Mouse (Mus musculus) ZHBTc4 (cell line): ENCODE measurements around the gene Pias4.

Experiments used
- DNase-seq: peaks from one replicate; pipeline ENCODE4 v3.0.0-alpha.2; 2011; ENCODE audit warnings: low read depth, low spot score

Gene Pias4

DNA sequence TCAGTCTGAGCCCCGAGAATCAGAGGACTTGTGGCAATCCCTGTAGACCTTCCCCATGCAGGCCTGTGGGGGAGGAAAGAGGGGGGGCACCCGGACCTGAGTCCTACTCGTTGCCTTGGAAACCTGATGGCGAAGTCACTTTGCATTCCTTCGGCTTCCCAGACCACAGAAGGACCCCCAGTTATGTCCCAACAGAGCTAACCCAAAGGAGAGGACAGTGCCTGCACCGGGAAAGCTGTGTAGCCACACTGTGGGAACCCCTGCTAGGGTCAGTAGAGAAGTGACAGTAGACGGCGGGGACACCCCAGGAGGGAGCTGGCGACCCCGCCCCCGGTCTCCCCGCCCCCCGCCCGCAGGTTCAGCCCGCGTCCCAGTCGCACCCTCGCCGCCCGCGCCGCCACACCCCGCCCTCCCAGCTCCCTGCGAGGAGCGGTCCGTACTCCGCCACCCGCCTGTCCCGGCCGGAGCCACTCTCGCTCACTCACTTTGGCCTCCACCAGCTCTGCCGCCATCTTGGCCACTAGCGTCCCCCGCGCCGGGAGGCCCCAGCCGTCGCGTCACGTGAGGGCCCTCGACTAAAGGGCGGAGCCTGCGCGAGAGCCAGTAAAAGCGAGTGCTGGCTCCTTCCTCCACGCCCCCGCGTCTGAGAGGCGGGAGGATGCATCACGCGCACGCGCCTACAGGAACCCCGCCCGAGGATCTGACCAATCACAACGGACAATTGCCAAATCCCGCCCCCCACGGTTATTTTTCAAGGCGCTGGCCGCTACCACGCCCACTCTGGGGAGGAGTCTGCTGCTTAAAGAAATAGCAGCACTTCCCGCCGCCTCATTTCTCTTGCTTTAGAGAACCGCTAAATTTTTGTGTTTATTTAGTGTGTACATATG, at the start of gene Pias4:
TSS of gene Pias4 (minus strand) at position 724 of the 887 bp plus-strand sequence.
- peak; percentile 100 for DNase-seq

DNA sequence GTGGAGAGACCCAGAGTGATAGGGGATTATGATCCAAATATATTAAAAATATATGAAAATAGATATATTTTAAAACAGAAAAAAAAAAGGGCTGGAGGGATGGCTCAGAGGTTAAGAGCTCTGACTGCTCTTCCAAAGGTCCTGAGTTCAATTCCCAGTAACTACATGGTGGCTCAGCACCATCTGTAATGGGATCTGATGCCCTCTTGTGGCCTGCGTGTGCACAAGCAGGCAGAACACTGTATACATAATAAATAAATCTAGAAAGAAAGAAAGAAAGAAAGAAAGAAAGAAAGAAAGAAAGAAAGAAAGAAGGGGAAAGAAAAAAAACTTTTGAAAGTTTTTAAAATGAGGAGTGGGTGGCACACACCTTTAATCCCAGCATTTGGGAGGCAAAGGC, 49.5 kb upstream of the Pias4 start:
- DNase-seq, result peak; percentile 43

DNA sequence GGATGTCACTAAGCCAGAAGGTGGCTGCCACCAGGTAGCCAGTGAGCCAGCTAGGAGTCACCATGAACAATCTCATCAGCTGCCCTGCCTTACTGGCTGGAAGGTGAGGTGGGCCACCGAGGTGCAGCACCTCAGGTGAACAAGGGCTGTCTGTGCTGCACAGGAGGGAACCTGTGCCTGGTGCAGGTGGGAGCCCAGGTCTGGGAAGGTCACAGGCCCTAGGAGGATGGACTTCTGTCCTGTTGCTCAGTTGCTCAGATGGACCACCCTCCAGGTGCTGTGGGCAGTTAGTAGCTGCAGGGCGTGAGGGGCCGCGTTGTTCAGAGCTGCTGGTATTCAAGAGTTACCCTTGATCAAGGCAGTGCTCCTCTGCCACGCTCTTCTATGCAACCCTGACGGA, 49.1 kb upstream of the Pias4 start:
- no peak for DNase-seq

DNA sequence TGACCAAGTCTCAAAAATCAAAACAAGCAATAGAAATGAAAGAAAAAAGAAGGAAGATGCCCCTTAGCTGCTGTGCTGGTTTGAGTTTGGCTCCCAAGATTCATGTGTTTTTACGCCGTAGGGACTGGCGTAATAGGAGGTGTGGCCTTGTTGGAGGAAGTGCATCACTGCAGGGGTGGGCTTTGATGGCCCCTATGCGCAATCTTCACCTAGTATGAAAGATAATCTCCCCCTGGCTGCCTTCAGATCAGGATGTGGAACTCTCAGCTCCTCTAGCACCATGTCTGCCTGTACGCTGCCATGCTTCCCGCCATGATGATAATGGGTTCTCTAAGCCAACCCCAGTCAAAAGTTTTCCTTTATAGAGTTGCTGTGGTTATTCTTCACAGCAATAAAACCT, 48.5 kb upstream of the Pias4 start:
- DNase-seq, result no peak

DNA sequence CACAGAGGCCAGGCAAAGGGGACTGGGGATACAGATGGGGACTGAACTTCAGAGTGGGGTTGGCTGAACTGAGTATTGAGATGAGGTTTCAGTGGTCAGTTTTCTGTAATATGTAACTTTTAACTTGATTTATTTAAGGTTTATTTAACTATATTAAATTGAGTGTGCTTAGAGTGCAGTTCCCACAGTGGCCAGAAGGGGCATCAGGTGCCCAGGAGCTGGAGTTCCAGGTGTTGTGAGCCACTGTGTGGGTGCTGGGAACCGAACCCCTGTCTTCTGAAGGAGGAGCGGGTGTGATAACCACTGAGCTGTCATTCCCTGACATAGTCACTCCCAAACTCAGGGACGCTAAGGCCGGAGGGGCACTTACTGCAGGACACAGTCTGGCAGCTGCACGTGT, 42.4 kb upstream of the Pias4 start:
- DNase-seq, result no peak

DNA sequence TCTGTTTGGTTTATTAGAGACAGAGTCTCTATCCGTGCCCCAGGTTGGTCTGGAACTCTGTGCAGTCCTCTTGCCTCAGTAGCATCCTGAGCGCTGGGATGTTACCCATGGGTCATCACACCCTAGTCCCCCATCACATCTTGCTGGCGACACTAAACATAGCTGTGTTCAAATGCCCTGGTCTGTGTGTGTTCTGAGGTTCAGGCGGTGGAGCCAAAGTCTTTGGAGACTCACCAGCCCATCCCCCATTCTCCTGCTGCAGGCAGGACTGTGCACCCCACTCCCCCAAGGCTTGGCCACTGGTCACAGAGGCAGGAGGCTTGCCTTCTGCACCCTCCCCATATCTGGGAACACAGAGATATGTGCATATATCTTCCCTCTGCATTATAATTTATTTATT, 36.4 kb upstream of the Pias4 start:
- DNase-seq, result no peak

DNA sequence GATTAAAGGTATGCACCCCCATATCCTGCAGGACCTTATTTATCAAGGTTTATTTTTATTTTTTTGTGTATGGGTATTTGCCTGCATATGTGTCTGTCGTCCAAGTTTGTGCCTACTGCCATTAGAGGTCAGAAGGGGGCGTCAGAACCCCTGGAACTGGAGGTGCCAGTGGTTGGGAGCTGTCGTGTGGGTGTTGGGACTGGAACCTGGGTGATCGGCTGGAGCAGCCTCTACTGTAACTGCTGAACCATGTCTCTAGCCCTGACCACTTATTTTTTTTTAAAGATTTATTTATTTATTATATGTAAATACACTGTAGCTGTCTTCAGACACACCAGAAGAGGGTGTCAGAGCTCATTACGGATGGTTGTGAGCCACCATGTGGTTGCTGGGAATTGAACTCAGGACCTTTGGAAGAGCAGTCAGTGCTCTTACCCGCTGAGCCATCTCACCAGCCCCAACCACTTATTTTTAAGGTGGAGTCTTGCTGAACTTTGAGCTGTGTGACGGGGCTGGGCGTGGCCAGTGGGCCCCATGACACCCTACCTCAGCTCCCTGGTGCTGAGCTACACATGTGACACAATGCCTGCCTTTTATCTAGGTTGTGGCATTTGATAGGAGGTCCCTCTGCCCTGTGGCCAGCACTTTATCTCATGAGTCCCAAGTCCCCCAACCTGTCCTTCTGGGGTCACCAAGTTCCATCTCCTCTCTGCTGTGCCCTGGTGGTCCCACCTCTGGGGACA, 35.4 kb upstream of the Pias4 start:
- no peak for DNase-seq

DNA sequence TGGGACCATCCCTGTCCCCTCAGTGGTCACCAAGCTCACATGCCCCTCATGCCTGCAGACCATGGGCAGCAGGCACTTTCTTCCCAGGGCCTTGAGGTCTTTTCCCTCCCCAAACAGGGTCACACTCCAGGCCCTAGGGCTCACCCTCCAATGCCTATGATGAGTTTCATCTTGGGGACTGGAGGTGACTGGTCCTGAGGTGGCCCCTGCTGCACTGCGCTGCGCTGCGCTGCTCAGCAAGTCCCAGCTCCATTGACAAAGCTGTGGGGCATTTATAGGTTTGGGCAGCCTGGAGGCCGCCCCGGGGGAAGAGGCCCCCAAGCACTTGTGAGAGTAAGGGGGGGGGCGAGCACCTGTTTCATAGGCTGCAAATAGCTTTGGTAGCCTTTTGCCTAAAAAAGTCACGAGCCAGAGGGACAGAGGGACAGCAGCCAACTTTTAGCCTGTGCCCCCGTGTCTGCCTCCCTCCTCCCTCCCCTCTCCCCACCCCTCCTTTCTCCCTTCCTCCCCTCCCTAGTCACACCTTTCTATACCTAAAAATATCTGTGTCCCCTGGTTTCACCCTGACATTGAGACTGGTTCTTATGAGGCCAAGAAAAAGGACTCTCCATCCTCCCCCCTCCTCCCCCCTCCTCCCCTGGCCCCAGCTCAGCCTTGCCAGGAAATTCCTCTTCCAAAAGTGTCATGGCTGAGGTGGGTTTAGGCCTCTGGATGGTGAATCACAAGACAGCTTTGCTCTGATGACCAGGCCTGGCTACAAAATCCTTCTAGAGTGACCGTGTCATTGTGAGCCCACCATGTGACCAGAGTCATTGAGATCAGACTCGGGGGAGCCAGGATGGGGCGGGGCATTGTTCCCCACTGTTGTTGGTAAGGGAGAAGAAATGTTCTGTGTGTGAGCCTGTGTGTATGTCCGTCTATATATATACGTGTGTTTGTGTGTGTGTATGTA, 34.4 kb upstream of the Pias4 start, which contains the start of gene Nmrk2:
TSS of gene Nmrk2 (minus strand) at position 245 of the 952 bp plus-strand sequence.
- no peak for DNase-seq

DNA sequence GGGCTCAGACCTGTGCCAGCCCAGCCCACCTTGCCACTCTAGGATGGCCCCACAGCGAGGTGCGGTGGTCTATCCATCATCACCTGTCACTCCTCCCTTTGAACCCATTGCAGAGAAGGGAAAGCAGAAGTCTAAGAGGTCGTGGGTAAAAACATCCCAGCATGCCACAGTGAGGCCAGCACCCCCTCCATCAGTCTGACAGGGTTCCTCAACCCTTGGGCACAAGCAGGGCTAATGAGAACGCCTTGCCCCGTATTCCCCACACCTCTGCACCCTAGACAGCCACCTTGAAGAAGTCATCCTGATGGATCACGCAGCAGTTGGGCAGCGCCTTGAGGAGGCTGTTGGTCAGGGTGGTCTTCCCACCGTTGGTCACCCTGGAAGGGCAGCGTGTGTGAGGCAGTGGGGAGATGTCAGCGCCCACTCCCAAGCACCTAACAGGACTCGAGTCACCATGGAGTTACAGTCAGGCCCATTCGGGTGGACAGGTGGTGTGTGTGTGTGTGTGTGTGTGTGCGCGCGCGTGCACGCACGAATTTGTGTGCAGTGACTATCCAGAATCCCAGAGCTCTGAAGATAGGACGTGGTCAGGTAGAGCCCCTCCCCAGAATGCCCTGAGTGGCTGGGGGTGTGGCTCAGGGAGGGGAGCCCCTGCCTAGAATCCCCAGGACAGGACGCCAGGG, 33.0 kb upstream of the Pias4 start:
- no peak for DNase-seq

DNA sequence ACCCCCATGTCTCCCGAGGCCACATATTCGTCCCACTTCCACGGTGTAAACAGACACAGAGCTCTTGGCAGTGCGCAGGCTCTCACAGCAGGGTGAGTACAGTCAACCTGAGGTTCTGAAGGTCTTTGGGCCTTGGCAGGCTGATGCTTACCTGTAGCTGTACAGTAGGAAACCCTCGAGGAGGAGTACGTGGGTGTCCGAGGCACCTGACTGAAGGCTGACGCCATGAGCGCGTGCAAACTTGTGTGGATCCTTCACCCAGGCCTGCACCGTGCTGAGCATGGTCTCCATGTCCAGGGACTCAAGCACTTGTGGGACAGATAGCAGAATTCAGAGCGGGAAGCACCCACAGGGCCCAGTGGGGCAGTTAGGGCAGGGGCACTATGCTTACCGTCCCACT, 32.4 kb upstream of the Pias4 start:
- no peak for DNase-seq

DNA sequence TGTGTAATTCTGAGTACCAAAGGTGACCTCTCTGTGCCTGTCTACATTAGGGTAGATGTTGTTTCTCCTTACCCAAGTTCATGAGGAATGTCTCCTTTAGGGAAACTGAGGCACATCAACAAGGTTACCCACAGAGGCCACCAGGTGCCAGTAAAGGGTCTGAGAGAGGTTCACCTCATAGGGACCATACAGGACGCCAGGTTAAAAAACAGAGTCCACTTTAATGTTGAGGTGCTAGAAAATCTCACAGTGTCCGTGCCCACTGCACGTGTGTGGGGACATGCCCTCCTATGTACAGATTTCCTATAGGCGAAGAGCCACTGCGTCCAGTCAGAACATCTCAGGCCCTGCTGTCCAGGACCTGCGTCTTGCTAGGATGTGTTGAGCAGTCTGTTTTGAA, 31.3 kb upstream of the Pias4 start:
- no peak for DNase-seq

DNA sequence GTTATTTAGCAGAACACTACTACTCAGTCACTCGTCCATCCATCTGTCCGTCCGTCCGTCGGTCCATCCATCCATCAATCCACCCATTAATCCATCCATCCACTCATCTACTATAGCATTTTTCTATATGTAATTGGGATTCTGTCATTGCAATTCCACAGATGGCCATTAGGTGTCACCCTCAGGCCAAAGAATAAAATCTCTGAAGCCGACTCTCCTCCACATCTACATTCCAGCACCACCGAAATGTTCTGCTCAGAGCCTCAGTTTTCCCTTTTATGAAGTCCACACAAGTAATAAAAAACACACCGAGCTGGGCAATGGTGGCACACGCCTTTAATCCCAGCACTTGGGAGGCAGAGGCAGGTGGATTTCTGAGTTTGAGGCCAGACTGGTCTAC, 30.5 kb upstream of the Pias4 start:
- DNase-seq, result peak; percentile 75

DNA sequence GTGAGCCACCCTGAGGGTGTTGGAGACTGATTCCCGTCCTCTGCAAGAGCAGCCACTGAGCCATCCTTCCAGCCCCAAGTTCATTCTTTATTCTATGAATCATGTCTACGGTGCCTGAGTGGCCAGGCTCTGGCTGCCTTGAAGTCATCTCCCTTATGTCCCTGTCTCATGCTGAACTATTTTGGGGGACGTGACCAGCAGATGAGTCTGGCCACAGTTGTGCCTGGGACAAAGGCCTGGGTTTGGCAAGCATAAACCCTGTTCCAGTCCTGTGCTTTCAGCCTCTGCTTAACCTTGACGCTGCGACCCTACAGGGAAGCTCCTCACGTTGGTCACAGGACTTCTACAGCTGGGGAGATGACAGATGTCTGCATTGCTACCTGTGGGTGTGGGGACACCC, 29.6 kb upstream of the Pias4 start:
- DNase-seq, result no peak

DNA sequence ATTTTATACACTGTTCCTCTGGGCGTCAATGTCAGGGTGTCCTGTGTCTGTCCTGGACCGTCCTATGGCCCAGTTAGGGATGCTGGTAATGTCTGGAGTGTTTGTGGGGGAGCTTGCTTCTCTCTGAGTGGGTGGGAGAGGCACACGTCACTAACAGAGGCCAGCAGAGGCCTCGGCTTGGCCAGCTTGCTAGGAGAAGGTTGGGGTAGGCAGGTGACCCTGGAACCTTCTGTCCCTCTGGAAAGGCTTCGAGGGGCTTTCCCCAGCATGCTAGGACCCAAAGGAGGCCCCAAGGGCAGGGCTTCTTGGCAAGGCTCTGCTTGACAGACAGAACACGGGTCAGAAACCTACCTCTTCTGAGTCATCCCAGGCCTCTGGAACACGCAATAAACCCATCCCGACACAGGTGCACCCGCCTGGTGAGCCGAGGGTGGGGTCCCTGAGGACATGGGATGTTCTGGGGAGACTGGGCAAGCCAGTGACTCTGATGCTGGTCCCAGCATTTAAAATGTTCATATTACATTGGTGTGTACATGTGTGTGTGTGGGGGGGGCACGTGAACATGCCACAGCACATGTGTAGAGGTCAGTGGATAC, 28.8 kb upstream of the Pias4 start:
- no peak for DNase-seq

DNA sequence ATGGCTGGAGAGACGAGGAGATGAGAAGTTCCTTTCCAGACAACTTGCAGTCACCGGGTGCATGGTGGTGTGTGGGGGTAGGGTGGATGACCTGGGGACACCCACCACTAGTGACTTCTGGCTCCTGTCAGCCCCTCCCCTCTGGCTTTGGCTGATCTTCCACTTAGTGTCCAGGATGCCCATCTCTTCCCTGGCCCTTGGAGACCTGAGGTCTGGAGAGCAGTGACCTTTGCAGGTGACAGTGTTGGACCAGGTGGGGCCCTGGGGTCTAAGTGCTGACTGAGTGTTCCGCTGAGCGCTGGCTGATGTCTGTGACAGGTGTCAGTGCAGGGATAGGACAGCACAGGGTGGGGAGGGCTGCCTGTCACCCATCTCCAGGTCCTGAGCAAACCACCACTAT, 27.6 kb upstream of the Pias4 start:
- no peak for DNase-seq

DNA sequence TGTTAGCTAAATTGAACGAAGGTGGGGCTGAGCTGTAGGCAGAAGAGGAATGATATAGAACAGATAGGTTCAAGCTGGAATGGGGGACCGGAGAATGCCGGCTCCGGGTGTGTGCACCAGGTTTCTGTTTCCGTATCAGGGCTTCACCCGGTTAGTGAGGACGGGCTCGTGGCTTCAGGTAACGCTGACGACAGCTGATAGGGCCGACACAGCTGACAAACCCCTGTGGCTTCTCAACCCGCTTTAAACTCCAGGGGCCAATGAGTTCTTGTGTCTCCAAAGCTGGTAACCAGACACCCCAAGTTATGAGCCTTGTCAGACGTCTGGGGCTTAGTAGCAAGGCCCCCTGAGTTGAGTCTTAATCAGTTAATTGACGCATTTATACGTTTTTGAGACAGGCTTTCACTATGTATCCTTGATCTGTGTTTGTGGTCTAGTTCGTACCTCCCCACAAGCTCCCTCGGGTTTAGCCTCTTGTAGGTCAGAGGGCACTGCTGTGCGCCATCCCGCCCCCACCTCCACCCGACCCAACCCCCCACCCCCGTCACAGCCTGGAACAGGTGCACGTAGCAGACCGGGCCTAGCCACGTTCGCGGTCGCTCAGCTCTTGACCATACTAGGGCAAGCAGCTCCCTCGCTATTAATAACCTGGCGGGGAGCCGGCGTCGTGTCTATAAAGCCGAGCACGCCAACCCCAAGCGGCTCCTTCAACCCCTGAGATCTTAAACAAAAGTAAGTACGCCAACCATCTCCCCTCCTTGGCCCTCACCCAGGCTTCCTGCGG, 26.5 kb upstream of the Pias4 start:
- DNase-seq, result no peak

DNA sequence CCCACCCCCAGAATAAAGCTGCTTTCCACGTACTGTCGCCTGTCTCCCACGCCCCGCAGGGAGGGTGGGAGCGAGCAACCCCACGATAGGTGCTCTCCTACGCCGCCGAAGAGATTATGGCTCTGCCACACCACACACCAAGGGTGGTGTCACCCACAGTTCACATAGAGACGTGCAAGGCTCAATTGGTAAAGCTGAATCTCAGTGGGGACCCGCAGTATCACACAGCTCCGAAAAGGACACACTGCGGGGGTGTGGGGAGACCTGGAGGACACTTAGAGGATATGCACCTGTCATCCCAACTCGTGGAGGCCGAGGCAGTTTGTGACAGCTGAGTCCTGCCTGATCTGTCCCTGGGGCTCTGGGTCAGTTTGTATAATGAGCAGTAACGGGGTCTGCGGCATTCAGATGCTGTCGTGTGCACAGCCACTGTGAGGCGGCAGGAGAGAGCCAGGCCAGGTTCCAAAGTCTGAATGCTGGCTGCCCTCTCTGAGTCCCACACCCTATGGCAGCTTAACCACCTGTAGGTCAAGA, 25.3 kb upstream of the Pias4 start:
- DNase-seq, result peak; percentile 46

DNA sequence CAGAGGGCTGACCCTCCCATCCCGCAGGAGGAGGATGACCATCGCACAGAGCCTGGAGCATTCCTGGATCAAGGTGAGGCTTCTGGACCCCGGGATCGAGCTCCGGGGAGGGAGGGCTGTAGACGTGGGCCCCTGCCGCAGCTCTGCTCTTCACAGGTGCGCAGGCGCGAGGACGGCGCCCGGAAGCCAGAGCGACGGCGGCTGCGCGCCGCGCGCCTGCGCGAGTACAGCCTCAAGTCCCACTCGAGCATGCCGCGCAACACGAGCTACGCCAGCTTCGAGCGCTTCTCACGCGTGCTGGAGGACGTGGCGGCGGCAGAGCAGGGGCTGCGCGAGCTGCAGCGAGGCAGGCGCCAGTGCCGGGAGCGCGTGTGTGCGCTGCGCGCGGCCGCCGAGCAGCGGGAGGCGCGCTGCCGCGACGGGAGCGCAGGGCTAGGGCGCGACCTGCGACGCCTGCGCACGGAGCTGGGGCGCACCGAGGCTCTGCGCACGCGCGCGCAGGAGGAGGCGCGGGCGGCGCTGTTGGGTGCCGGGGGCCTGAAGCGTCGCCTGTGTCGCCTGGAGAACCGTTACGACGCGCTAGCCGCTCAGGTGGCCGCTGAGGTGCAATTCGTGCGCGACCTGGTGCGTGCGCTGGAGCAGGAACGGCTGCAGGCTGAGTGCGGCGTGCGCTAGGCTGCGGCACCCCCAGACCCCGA, 24.7 kb upstream of the Pias4 start:
- peak; percentile 94 for DNase-seq

DNA sequence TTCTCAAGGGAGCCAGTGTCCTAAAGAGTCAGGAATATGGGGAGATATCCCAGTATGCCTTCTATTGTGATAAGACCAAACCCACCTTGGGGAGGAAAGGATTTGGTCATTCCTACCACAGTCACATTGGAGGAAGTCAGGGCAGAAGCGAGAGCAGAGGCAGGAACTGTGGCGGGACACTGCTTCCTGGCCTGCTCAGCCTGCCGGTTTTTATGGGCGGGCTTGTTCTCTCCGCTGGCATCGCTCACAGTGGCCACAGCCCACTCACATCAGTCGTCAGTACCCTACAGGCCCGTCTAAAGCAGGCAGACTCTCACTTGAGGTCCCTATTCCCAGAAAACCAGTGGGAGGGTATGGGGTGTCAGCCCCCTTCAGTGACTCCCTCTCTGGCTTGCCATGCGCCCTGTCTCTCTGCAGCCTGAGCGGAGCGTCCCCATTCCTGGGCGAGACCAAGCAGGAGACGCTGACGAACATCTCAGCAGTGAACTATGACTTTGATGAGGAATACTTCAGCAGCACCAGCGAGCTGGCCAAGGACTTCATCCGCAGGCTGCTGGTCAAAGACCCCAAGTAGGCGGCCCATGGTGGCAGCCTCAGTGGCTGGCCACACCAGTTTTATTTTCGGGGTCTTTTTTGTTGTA, 23.7 kb upstream of the Pias4 start:
- DNase-seq, result no peak
